Mouse (Mus musculus): Measurements from ENCODE around the gene 0610037L13Rik. TPM values are rescaled to one million over a fixed set of nuclear protein-coding genes. Genes with fewer than 3 reads are reported as not detected.
A peak's percentile ranks its signal among the peaks of the same experiment; 100 is the strongest.

The 0610037L13Rik gene
- total and polyA plus RNA-seq, 3 experiments = 35.5 to 65.0 TPM; not detected in 1

DNA sequence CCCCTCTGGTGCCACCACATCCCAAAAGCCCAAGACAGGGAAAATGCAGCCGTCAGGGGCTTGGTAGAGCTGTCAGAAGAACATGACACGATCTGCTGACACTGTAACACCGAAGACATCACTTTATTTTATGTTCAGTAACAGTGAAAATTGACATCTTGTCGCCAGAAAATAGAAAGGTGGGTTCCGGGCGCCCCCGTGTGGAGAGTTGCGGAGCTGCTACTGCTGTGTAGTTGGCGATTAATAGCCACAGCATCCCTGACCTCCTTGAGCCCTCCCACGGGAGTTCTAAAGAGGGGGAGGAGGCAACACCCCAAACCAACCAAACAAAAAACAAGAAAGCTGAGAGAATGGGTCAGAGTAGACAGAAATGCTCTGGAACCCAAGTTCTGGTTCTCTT is 44.6 kb upstream of the 0610037L13Rik start:
- TF ChIP-seq CTCF (IDR thresholded peaks at IDR 0.05 in 2 of 3, conservative IDR thresholded peaks at IDR 0.05 in 1 of 3; ENCODE audit: control insufficient read depth in 1 of 3, insufficient read depth in 1 of 3, low read depth in 2 of 3, low read length in 3 of 3, poor library complexity in 1 of 3, severe bottlenecking in 1 of 3) = peak; percentile 80 to 94 (median 91)
- TF ChIP-seq RCOR1 (IDR thresholded peaks at IDR 0.05; ENCODE audit: low read depth, low read length) = no peak
- TF ChIP-seq RAD21 (IDR thresholded peaks at IDR 0.05; ENCODE audit: low read depth, low read length) = peak; percentile 90
- peak; percentile 90 for TF ChIP-seq SMC3 (IDR thresholded peaks at IDR 0.05; ENCODE audit: low read depth, low read length)
- TF ChIP-seq SIN3A (IDR thresholded peaks at IDR 0.05; ENCODE audit: low read length) = no peak
- TF ChIP-seq E2F4 (IDR thresholded peaks at IDR 0.05; ENCODE audit: borderline replicate concordance, low read depth, low read length) = no peak
- no peak for TF ChIP-seq JUND (IDR thresholded peaks at IDR 0.05; ENCODE audit: low read depth, low read length)
- no peak for TF ChIP-seq HCFC1 (IDR thresholded peaks at IDR 0.05; ENCODE audit: low read depth, low read length)
- TF ChIP-seq ZC3H11A (IDR thresholded peaks at IDR 0.05; ENCODE audit: low read depth, low read length) = peak; percentile 83
- Histone ChIP-seq H3K4me1 (ENCODE audit: control insufficient read depth in 1 of 2, insufficient read depth in 2 of 2, low read length in 2 of 2) (no peaks in the 10 kb centered on the region), H3K79me2 (ENCODE audit: control insufficient read depth, insufficient read depth, low read length, poor library complexity) (no peaks in the 10 kb centered on the region), H3K4me3 (ENCODE audit: control insufficient read depth in 1 of 2, insufficient read depth in 1 of 2, low read depth in 2 of 2, low read length in 2 of 2) (no peak overlapping the region), H3K9ac (ENCODE audit: control insufficient read depth, low read depth, low read length, poor library complexity, severe bottlenecking) (no peak overlapping the region), H3K36me3 (ENCODE audit: control insufficient read depth in 1 of 2, insufficient read depth in 2 of 2, low read length in 2 of 2) (no peaks in the 10 kb centered on the region; a peak in 2 of 4 replicates), H3K27ac (ENCODE audit: control insufficient read depth, low read depth, low read length) (no peak overlapping the region), H3K27me3 (ENCODE audit: control insufficient read depth in 1 of 2, insufficient read depth in 2 of 2, low read length in 2 of 2) (no peaks in the 10 kb centered on the region), H3K9me3 (replicated peaks; ENCODE audit: insufficient read depth, low read length) (no peaks in the 10 kb centered on the region)
- DNase-seq (ENCODE audit: low read depth, low spot score) = peak; percentile 65

DNA sequence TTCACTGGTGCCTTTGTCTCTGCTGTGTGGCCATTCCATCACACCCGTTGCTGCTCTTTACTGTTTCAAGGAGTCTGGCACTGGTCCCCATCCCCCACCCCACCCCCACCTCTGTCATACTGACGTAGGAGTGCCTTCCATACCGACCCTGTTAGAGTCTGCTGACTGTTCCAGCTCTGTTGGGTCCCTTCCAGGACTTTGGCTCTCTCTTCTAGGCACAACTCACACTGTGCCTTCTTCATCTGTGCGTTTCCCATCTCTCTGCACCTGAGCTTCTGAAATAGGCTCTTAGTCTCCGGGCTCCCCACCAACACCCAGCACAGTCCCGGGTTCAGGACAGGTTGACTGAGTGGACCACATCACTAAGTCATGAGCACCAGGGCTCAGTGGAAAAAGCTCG is 42.8 kb upstream of the 0610037L13Rik start:
- no peaks in the 10 kb centered on the region for H3K4me1 ChIP-seq (ENCODE audit: control insufficient read depth in 1 of 2, insufficient read depth in 2 of 2, low read length in 2 of 2)
- H3K36me3 ChIP-seq (ENCODE audit: control insufficient read depth in 1 of 2, insufficient read depth in 2 of 2, low read length in 2 of 2) = no peaks in the 10 kb centered on the region; a peak in 2 of 4 replicates
- no peak overlapping the region for H3K9ac ChIP-seq (ENCODE audit: control insufficient read depth, low read depth, low read length, poor library complexity, severe bottlenecking)
- no peaks in the 10 kb centered on the region for H3K79me2 ChIP-seq (ENCODE audit: control insufficient read depth, insufficient read depth, low read length, poor library complexity)
- H3K27ac ChIP-seq (ENCODE audit: control insufficient read depth, low read depth, low read length) = no peak overlapping the region
- no peak overlapping the region for H3K4me3 ChIP-seq (ENCODE audit: control insufficient read depth in 1 of 2, insufficient read depth in 1 of 2, low read depth in 2 of 2, low read length in 2 of 2)
- no peaks in the 10 kb centered on the region for H3K27me3 ChIP-seq (ENCODE audit: control insufficient read depth in 1 of 2, insufficient read depth in 2 of 2, low read length in 2 of 2)
- DNase-seq (ENCODE audit: low read depth, low spot score) = no peak
- TF ChIP-seq CTCF (IDR thresholded peaks at IDR 0.05 in 2 of 3, conservative IDR thresholded peaks at IDR 0.05 in 1 of 3; ENCODE audit: control insufficient read depth in 1 of 3, insufficient read depth in 1 of 3, low read depth in 2 of 3, low read length in 3 of 3, poor library complexity in 1 of 3, severe bottlenecking in 1 of 3) = no peak
- TF ChIP-seq EP300 (IDR thresholded peaks at IDR 0.05; ENCODE audit: low read depth in 1 of 2, low read length in 2 of 2) = no peak
- no peak for TF ChIP-seq MYC (IDR thresholded peaks at IDR 0.05; ENCODE audit: low read depth, low read length)
- TF ChIP-seq USF2 (IDR thresholded peaks at IDR 0.05; ENCODE audit: borderline replicate concordance in 1 of 2, insufficient read depth in 1 of 2, low read depth in 1 of 2, low read length in 2 of 2) = no peak
- TF ChIP-seq MYB (IDR thresholded peaks at IDR 0.05; ENCODE audit: low read depth, low read length) = no peak
- no peak for TF ChIP-seq RAD21 (IDR thresholded peaks at IDR 0.05; ENCODE audit: low read depth, low read length)
- no peak for TF ChIP-seq SMC3 (IDR thresholded peaks at IDR 0.05; ENCODE audit: low read depth, low read length)
- no peak for TF ChIP-seq POLR2AphosphoS5 (IDR thresholded peaks at IDR 0.05; ENCODE audit: borderline replicate concordance, low read depth, low read length)
- TF ChIP-seq NRF1 (IDR thresholded peaks at IDR 0.05; ENCODE audit: insufficient read depth, low read depth, low read length, poor library complexity, severe bottlenecking) = no peak
- TF ChIP-seq MEF2A (IDR thresholded peaks at IDR 0.05; ENCODE audit: extremely low read depth, insufficient replicate concordance, low read depth, low read length, poor library complexity, severe bottlenecking) = no peak
- no peak for TF ChIP-seq MAZ (IDR thresholded peaks at IDR 0.05; ENCODE audit: low read depth, low read length)
- TF ChIP-seq POLR2A (IDR thresholded peaks at IDR 0.05; ENCODE audit: control insufficient read depth in 1 of 2, insufficient read depth in 1 of 2, low read depth in 1 of 2, low read length in 2 of 2, poor library complexity in 1 of 2) = no peak
- no peak for TF ChIP-seq HCFC1 (IDR thresholded peaks at IDR 0.05; ENCODE audit: low read depth, low read length)
- H3K9me3 ChIP-seq (replicated peaks; ENCODE audit: insufficient read depth, low read length) = no peaks in the 10 kb centered on the region
